Mouse (Mus musculus): ENCODE results near the gene Auh.

Gene Auh

GRCm38 (mm10) chr13:52924457-52924856 is 5.0 kb downstream of the Auh start:
- no peak for DNase-seq (ENCODE audit: low read depth, low spot score)

- DNase-seq (ENCODE audit: low read depth, low spot score), result no peak
Observed at GRCm38 (mm10) chr13:52921966-52922365, 7.5 kb downstream of the Auh start.

GRCm38 (mm10) chr13:52921065-52921825 is 8.2 kb downstream of the Auh start:
- no peak for DNase-seq (ENCODE audit: low read depth, low spot score)

GRCm38 (mm10) chr13:52919790-52920352 is 9.6 kb downstream of the Auh start:
- DNase-seq (ENCODE audit: low read depth, low spot score), result no peak

- DNase-seq (ENCODE audit: low read depth, low spot score), result no peak
Observed at GRCm38 (mm10) chr13:52918333-52918732, 11.1 kb downstream of the Auh start.

- DNase-seq (ENCODE audit: low read depth, low spot score), result no peak
Observed at GRCm38 (mm10) chr13:52914591-52915110, 14.8 kb downstream of the Auh start.

- no peak for DNase-seq (ENCODE audit: low read depth, low spot score)
Observed at GRCm38 (mm10) chr13:52913926-52914325, 15.6 kb downstream of the Auh start.

GRCm38 (mm10) chr13:52912495-52912894 is 17.0 kb downstream of the Auh start:
- DNase-seq (ENCODE audit: low read depth, low spot score), result no peak

- DNase-seq (ENCODE audit: low read depth, low spot score), result peak; percentile 73
Observed at GRCm38 (mm10) chr13:52911259-52911658, 18.2 kb downstream of the Auh start.

GRCm38 (mm10) chr13:52906296-52906695 is 23.2 kb downstream of the Auh start:
- DNase-seq (ENCODE audit: low read depth, low spot score), result no peak

- no peak for DNase-seq (ENCODE audit: low read depth, low spot score)
Observed at GRCm38 (mm10) chr13:52904175-52904574, 25.3 kb downstream of the Auh start.

- no peak for DNase-seq (ENCODE audit: low read depth, low spot score)
Observed at GRCm38 (mm10) chr13:52903767-52904166, 25.7 kb downstream of the Auh start.

- DNase-seq (ENCODE audit: low read depth, low spot score), result no peak
Observed at GRCm38 (mm10) chr13:52902517-52902916, 27.0 kb downstream of the Auh start.

- DNase-seq (ENCODE audit: low read depth, low spot score), result no peak
Observed at GRCm38 (mm10) chr13:52899664-52900063, 29.8 kb downstream of the Auh start.

- no peak for DNase-seq (ENCODE audit: low read depth, low spot score)
Observed at GRCm38 (mm10) chr13:52897806-52898205, 31.7 kb downstream of the Auh start.

GRCm38 (mm10) chr13:52892791-52893190 is 36.7 kb downstream of the Auh start:
- no peak for DNase-seq (ENCODE audit: low read depth, low spot score)

- DNase-seq (ENCODE audit: low read depth, low spot score), result no peak
Observed at GRCm38 (mm10) chr13:52892065-52892503, 37.4 kb downstream of the Auh start.

- DNase-seq (ENCODE audit: low read depth, low spot score), result no peak
Observed at GRCm38 (mm10) chr13:52890313-52890712, 39.2 kb downstream of the Auh start.

- DNase-seq (ENCODE audit: low read depth, low spot score), result no peak
Observed at GRCm38 (mm10) chr13:52886779-52887178, 42.7 kb downstream of the Auh start.

GRCm38 (mm10) chr13:52883960-52884326 is 45.5 kb downstream of the Auh start:
- no peak for DNase-seq (ENCODE audit: low read depth, low spot score)

GRCm38 (mm10) chr13:52883084-52883959 is 46.2 kb downstream of the Auh start:
- DNase-seq (ENCODE audit: low read depth, low spot score), result no peak

- DNase-seq (ENCODE audit: low read depth, low spot score), result no peak
Observed at GRCm38 (mm10) chr13:52880386-52880785, 49.1 kb downstream of the Auh start.
